Mouse (Mus musculus): ENCODE measurements at regions not wholly inside any gene's neighbourhood (a gene's known extent, or its start where the extent isn't known, plus 50 kb on each side); places are given as distances from the start of the nearest gene placed in this dataset.

- H3K4me2 ChIP-seq (ENCODE audit: insufficient read depth, low read depth, poor library complexity, severe bottlenecking), result no peak overlapping the region
- no peak overlapping the region for H3K9ac ChIP-seq (ENCODE audit: insufficient read depth, low read depth)
- H3K27ac ChIP-seq (ENCODE audit: insufficient read depth, low read depth), result no peak overlapping the region
- H3K36me3 ChIP-seq (replicated peaks in 1 of 2; ENCODE audit: control insufficient read depth in 1 of 2, insufficient read depth in 1 of 2, low read length in 1 of 2), result no peaks in the 10 kb centered on the region
- H3K9me3 ChIP-seq (replicated peaks; ENCODE audit: low read length), result no peaks in the 10 kb centered on the region
- H3K79me2 ChIP-seq (replicated peaks; ENCODE audit: control insufficient read depth, extremely low read depth, insufficient read depth, poor library complexity, severe bottlenecking), result no peaks in the 10 kb centered on the region
- no peak for DNase-seq (ENCODE audit: extremely low read depth)
- no peak overlapping the region for H3K4me3 ChIP-seq (replicated peaks in 1 of 3; ENCODE audit: low read depth in 2 of 3, low read length in 2 of 3, poor library complexity in 1 of 3)
- H3K4me1 ChIP-seq (ENCODE audit: control insufficient read depth in 1 of 2, insufficient read depth in 2 of 2), result no peaks in the 10 kb centered on the region
- H3K27me3 ChIP-seq (replicated peaks), result no peaks in the 10 kb centered on the region
- dilution Hi-C loops (cut with MboI; ENCODE audit: extremely low pct_ligation_motif_present, extremely low pct_unique_long_range_greater_than_20kb, low sequenced_read_pairs), result no loop called here
- in situ Hi-C loops (cut with MboI; ENCODE audit: low pct_ligation_motif_present, low pct_unique_long_range_greater_than_20kb, low sequenced_read_pairs), result no loop called here
- TF ChIP-seq MYC (IDR thresholded peaks at IDR 0.05; ENCODE audit: low read depth, low read length), result no peak
- TF ChIP-seq JUND (conservative IDR thresholded peaks at IDR 0.05; ENCODE audit: low read depth, low read length), result no peak
- TF ChIP-seq ELF1 (IDR thresholded peaks at IDR 0.05; ENCODE audit: low read depth, low read length), result no peak
- no peak for TF ChIP-seq ETS1 (conservative IDR thresholded peaks at IDR 0.05; ENCODE audit: low read depth, low read length)
- TF ChIP-seq MAX (IDR thresholded peaks at IDR 0.05; ENCODE audit: low read length), result no peak
- TF ChIP-seq ZKSCAN1 (IDR thresholded peaks at IDR 0.05; ENCODE audit: borderline replicate concordance, low read depth, low read length), result no peak
- TF ChIP-seq TCF12 (IDR thresholded peaks at IDR 0.05; ENCODE audit: low read depth, low read length), result no peak
- no peak for TF ChIP-seq TBP (conservative IDR thresholded peaks at IDR 0.05; ENCODE audit: low read depth, low read length)
- TF ChIP-seq USF1 (IDR thresholded peaks at IDR 0.05; ENCODE audit: low read depth, low read length), result no peak
- no peak for TF ChIP-seq POLR2A (IDR thresholded peaks at IDR 0.05; ENCODE audit: low read depth, low read length)
- TF ChIP-seq BHLHE40 (IDR thresholded peaks at IDR 0.05; ENCODE audit: low read depth, low read length), result no peak
- TF ChIP-seq RAD21 (IDR thresholded peaks at IDR 0.05; ENCODE audit: low read depth, low read length), result no peak
- TF ChIP-seq SIN3A (IDR thresholded peaks at IDR 0.05; ENCODE audit: low read length), result no peak
- TF ChIP-seq POLR2AphosphoS2 (IDR thresholded peaks at IDR 0.05; ENCODE audit: low read depth, low read length), result no peak
- TF ChIP-seq E2F4 (IDR thresholded peaks at IDR 0.05; ENCODE audit: insufficient replicate concordance, low read depth, low read length), result no peak
- TF ChIP-seq CTCF (conservative IDR thresholded peaks at IDR 0.05 in 1 of 2, IDR thresholded peaks at IDR 0.05 in 1 of 2; ENCODE audit: low read depth in 2 of 2, low read length in 2 of 2), result no peak
These were observed 581.2 kb downstream of the Stim2 start for GRCm38 (mm10) chr5:54579458-54579857.

- Histone ChIP-seq H3K27ac (ENCODE audit: insufficient read depth, low read depth) (no peak overlapping the region), H3K27me3 (replicated peaks) (no peaks in the 10 kb centered on the region), H3K4me1 (ENCODE audit: control insufficient read depth in 1 of 2, insufficient read depth in 2 of 2) (no peaks in the 10 kb centered on the region), H3K4me3 (replicated peaks in 1 of 3; ENCODE audit: low read depth in 2 of 3, low read length in 2 of 3, poor library complexity in 1 of 3) (no peak overlapping the region), H3K36me3 (replicated peaks in 1 of 2; ENCODE audit: control insufficient read depth in 1 of 2, insufficient read depth in 1 of 2, low read length in 1 of 2) (no peaks in the 10 kb centered on the region), H3K9me3 (replicated peaks; ENCODE audit: low read length) (no peaks in the 10 kb centered on the region), H3K79me2 (replicated peaks; ENCODE audit: control insufficient read depth, extremely low read depth, insufficient read depth, poor library complexity, severe bottlenecking) (no peaks in the 10 kb centered on the region), H3K4me2 (ENCODE audit: insufficient read depth, low read depth, poor library complexity, severe bottlenecking) (no peak overlapping the region), H3K9ac (ENCODE audit: insufficient read depth, low read depth) (no peak overlapping the region)
- TF ChIP-seq NRF1 (IDR thresholded peaks at IDR 0.05; ENCODE audit: low read depth, low read length), result no peak
- TF ChIP-seq SIN3A (IDR thresholded peaks at IDR 0.05; ENCODE audit: low read length), result no peak
- no peak for TF ChIP-seq RCOR1 (conservative IDR thresholded peaks at IDR 0.05; ENCODE audit: low read depth, low read length)
- TF ChIP-seq ZKSCAN1 (IDR thresholded peaks at IDR 0.05; ENCODE audit: borderline replicate concordance, low read depth, low read length), result no peak
- no peak for TF ChIP-seq CTCF (conservative IDR thresholded peaks at IDR 0.05 in 1 of 2, IDR thresholded peaks at IDR 0.05 in 1 of 2; ENCODE audit: low read depth in 2 of 2, low read length in 2 of 2)
- no peak for TF ChIP-seq USF1 (IDR thresholded peaks at IDR 0.05; ENCODE audit: low read depth, low read length)
- TF ChIP-seq ZC3H11A (IDR thresholded peaks at IDR 0.05; ENCODE audit: low read depth, low read length), result no peak
- TF ChIP-seq CHD2 (IDR thresholded peaks at IDR 0.05; ENCODE audit: low read length), result no peak
- no peak for TF ChIP-seq ZMIZ1 (IDR thresholded peaks at IDR 0.05; ENCODE audit: low read depth, low read length)
- TF ChIP-seq CHD1 (IDR thresholded peaks at IDR 0.05; ENCODE audit: low read depth, low read length), result no peak
- TF ChIP-seq BHLHE40 (IDR thresholded peaks at IDR 0.05; ENCODE audit: low read depth, low read length), result no peak
- TF ChIP-seq RAD21 (IDR thresholded peaks at IDR 0.05; ENCODE audit: low read depth, low read length), result no peak
- TF ChIP-seq POLR2A (IDR thresholded peaks at IDR 0.05; ENCODE audit: low read depth, low read length), result no peak
- no peak for TF ChIP-seq MAZ (IDR thresholded peaks at IDR 0.05; ENCODE audit: low read depth, low read length)
- TF ChIP-seq JUND (conservative IDR thresholded peaks at IDR 0.05; ENCODE audit: low read depth, low read length), result no peak
- no peak for TF ChIP-seq IRF4 (IDR thresholded peaks at IDR 0.05; ENCODE audit: low read depth, low read length)
- TF ChIP-seq GABPA (IDR thresholded peaks at IDR 0.05; ENCODE audit: insufficient replicate concordance, low read depth, low read length), result no peak
- TF ChIP-seq EP300 (IDR thresholded peaks at IDR 0.05; ENCODE audit: low read length), result no peak
- no peak for DNase-seq (ENCODE audit: extremely low read depth)
- dilution Hi-C loops (cut with MboI; ENCODE audit: extremely low pct_ligation_motif_present, extremely low pct_unique_long_range_greater_than_20kb, low sequenced_read_pairs), result no loop called here
- in situ Hi-C loops (cut with MboI; ENCODE audit: low pct_ligation_motif_present, low pct_unique_long_range_greater_than_20kb, low sequenced_read_pairs), result no loop called here
These were observed 583.9 kb downstream of the Stim2 start for GRCm38 (mm10) chr5:54582175-54582574.

All from CH12.LX (cell line).